Mouse (Mus musculus) E14TG2a.4 (cell line): ENCODE data around the gene Erich2.

Source experiments
- CTCF ChIP-seq: conservative IDR thresholded peaks from 2 replicates; pipeline ENCODE4 v1.5.1; 2014; ENCODE audit warnings: low read length
- NANOG ChIP-seq: IDR thresholded peaks from 2 replicates; pipeline ENCODE4 v1.6.1; 2014; ENCODE audit warnings: borderline replicate concordance, low read length, mixed read lengths

DNA sequence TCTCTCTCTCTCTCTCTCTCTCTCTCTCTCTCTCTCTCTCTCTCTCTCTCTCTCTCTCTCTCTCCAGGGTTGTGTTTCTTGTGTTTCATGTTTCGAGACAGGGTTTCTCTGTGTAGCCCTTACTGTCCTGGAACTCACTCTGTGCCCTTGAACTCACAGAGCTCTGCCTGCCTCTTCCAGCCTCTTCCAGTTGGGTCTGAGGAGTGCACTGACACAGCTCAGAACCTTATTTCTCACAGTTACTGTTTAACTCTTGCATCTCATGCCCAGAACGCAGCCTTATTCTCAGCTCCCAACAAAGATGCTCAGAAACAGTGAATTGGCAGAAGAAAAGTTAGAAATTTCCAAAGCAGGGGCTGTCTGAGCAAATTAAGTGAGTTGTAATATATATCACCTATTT is 2.2 kb upstream of the Erich2 start:
- TF ChIP-seq CTCF, result no peak
- TF ChIP-seq NANOG, result no peak
